Mouse (Mus musculus) olfactory bulb, adult 2 months (tissue): ENCODE data around the gene Prkn.
A peak's percentile ranks its signal among the peaks of the same experiment; 100 is the strongest.

Experiments used
- CTCF ChIP-seq: fragments of 200-500 bp; IDR thresholded peaks from 2 replicates; pipeline ENCODE4 v1.5.1; 2012; ENCODE audit warnings: low read depth, mild to moderate bottlenecking, low read length, moderate library complexity; ENCODE audit not compliant: insufficient read depth
- POLR2A ChIP-seq: fragments of 200-500 bp; IDR thresholded peaks from 2 replicates; pipeline ENCODE4 v1.6.1; 2012; ENCODE audit warnings: mild to moderate bottlenecking, low read depth, low read length, moderate library complexity; ENCODE audit not compliant: insufficient read depth

GRCm38 (mm10) chr17:11067704-11068475 lies 227.7 kb downstream of the Prkn start:
- TF ChIP-seq POLR2A (no peak), CTCF (peak; percentile 34; the same call in 1 of the 2 replicates)
